15 mouse cellular contexts compared by ENCODE assay signal in genomic region chr5:92817122-92817822, GRCm38 (mm10).
DNase-seq lines count a peak whose midpoint lies in the region; ATAC-seq and TF ChIP-seq lines count a peak whose summit lies in the region.
"Had no signal": no experiment of that assay in that cellular context is flagged by ENCODE, and none has a peak within 500 bp of the region (broad histone marks: within the 10 kb centered on the region; RNA-seq: fewer than 3 reads in every experiment).

No protein-coding gene starts in this region.

- H3K4me3 ChIP-seq in forebrain, embryonic 14.5 days (ENCODE audit: low read depth, low read length): no peak overlapping the region
- H3K4me3 ChIP-seq in forebrain, embryonic 12.5 days (replicated peaks): no peak overlapping the region
- no peak overlapping the region for H3K4me3 ChIP-seq in midbrain, postnatal 0 days (ENCODE audit: low read depth, low read length)
- no peak overlapping the region for H3K4me3 ChIP-seq in midbrain, embryonic 14.5 days (replicated peaks; ENCODE audit: low read depth, low read length)
- H3K4me3 ChIP-seq: liver, embryonic 13.5 days; midbrain, embryonic 13.5 days had no signal

- no peak overlapping the region for H3K4me2 ChIP-seq in forebrain, embryonic 14.5 days (ENCODE audit: low read length)
- H3K4me2 ChIP-seq in forebrain, embryonic 12.5 days: no peak overlapping the region
- no peak overlapping the region for H3K4me2 ChIP-seq in midbrain, postnatal 0 days (ENCODE audit: low read depth, low read length, poor library complexity, severe bottlenecking)
- H3K4me2 ChIP-seq in midbrain, embryonic 14.5 days (ENCODE audit: low read length): no peak overlapping the region
- H3K4me2 ChIP-seq: liver, embryonic 13.5 days; midbrain, embryonic 13.5 days had no signal

- no peak overlapping the region for H3K9ac ChIP-seq in forebrain, embryonic 14.5 days (ENCODE audit: low read length)
- no peak overlapping the region for H3K9ac ChIP-seq in forebrain, embryonic 12.5 days
- H3K9ac ChIP-seq in midbrain, postnatal 0 days (replicated peaks; ENCODE audit: low read length, poor library complexity, severe bottlenecking): no peak overlapping the region
- H3K9ac ChIP-seq in midbrain, embryonic 14.5 days (replicated peaks; ENCODE audit: low read length): no peak overlapping the region
- H3K9ac ChIP-seq: liver, embryonic 13.5 days; midbrain, embryonic 13.5 days had no signal

- H3K9me3 ChIP-seq in forebrain, embryonic 14.5 days (replicated peaks; ENCODE audit: control insufficient read depth, low read length): no peaks in the 10 kb centered on the region
- no peaks in the 10 kb centered on the region for H3K9me3 ChIP-seq in forebrain, embryonic 12.5 days
- no peaks in the 10 kb centered on the region for H3K9me3 ChIP-seq in midbrain, postnatal 0 days (ENCODE audit: low read length)
- H3K9me3 ChIP-seq in midbrain, embryonic 14.5 days (ENCODE audit: control insufficient read depth, low read length): no peaks in the 10 kb centered on the region
- H3K9me3 ChIP-seq: liver, embryonic 13.5 days; midbrain, embryonic 13.5 days had no signal

- TF ChIP-seq CTCF in midbrain, postnatal 0 days (IDR thresholded peaks at IDR 0.05): no peak

- no peaks in the 10 kb centered on the region for H3K4me1 ChIP-seq in forebrain, embryonic 14.5 days (ENCODE audit: control insufficient read depth, insufficient read depth, low read length)
- H3K4me1 ChIP-seq in forebrain, embryonic 12.5 days: peaks cover 12% of the 10 kb centered on the region
- H3K4me1 ChIP-seq in midbrain, postnatal 0 days (ENCODE audit: insufficient read depth, low read length): no peaks in the 10 kb centered on the region
- H3K4me1 ChIP-seq in midbrain, embryonic 14.5 days (ENCODE audit: control insufficient read depth, insufficient read depth, low read length): no peaks in the 10 kb centered on the region
- H3K4me1 ChIP-seq: liver, embryonic 13.5 days had no signal

- no peaks in the 10 kb centered on the region for H3K36me3 ChIP-seq in forebrain, embryonic 14.5 days (ENCODE audit: control insufficient read depth, insufficient read depth, low read length)
- H3K36me3 ChIP-seq in forebrain, embryonic 12.5 days (replicated peaks): no peaks in the 10 kb centered on the region
- H3K36me3 ChIP-seq in midbrain, postnatal 0 days (ENCODE audit: insufficient read depth, low read length): no peaks in the 10 kb centered on the region
- no peaks in the 10 kb centered on the region for H3K36me3 ChIP-seq in midbrain, embryonic 14.5 days (ENCODE audit: control insufficient read depth, insufficient read depth, low read length)
- H3K36me3 ChIP-seq: liver, embryonic 13.5 days; midbrain, embryonic 13.5 days had no signal

- no peaks in the 10 kb centered on the region for H3K27me3 ChIP-seq in forebrain, embryonic 14.5 days (replicated peaks; ENCODE audit: control insufficient read depth, insufficient read depth, low read length)
- no peaks in the 10 kb centered on the region for H3K27me3 ChIP-seq in forebrain, embryonic 12.5 days
- no peaks in the 10 kb centered on the region for H3K27me3 ChIP-seq in midbrain, postnatal 0 days (ENCODE audit: insufficient read depth, low read length)
- no peaks in the 10 kb centered on the region for H3K27me3 ChIP-seq in midbrain, embryonic 14.5 days (ENCODE audit: control insufficient read depth, insufficient read depth, low read length)
- H3K27me3 ChIP-seq: liver, embryonic 13.5 days; midbrain, embryonic 13.5 days had no signal

- 76% methylated on average over 11 of the region's 11 CpGs for whole genome bisulfite sequencing in forebrain, embryonic 14.5 days
- 82% methylated on average over 11 of the region's 11 CpGs for WGBS in forebrain, embryonic 12.5 days
- 74% methylated on average over 11 of the region's 11 CpGs for WGBS in midbrain, postnatal 0 days
- WGBS in midbrain, embryonic 14.5 days: 79% methylated on average over 11 of the region's 11 CpGs

- DNase-seq in forebrain, embryonic 14.5 days (ENCODE audit: low spot score): peak; percentile 36
- peak; percentile 37 for DNase-seq in midbrain, postnatal 0 days (ENCODE audit: low spot score)
- no peak for DNase-seq in midbrain, embryonic 14.5 days
- DNase-seq in lung, postnatal 14 days: peak; percentile 17
- no peak for DNase-seq in urinary bladder, postnatal 36 days (ENCODE audit: low spot score in 2 of 2)
- no peak for DNase-seq in thymus, postnatal 36 days
- no peak for DNase-seq in ovary, postnatal 36 days (ENCODE audit: low spot score)
- DNase-seq: adrenal gland, postnatal 36 days; cerebellum, adult 2 months; gastrocnemius, postnatal 25 days; kidney, adult 11 months; liver, embryonic 13.5 days; right cerebral cortex, postnatal 4 days had no signal

- no peak; the same call in 1 of the 2 replicates for ATAC-seq in forebrain, embryonic 14.5 days
- ATAC-seq in forebrain, embryonic 12.5 days (ENCODE audit: low FRiP score): no peak
- ATAC-seq in midbrain, postnatal 0 days (ENCODE audit: low FRiP score): no peak; the same call in 1 of the 2 replicates
- ATAC-seq in midbrain, embryonic 14.5 days (ENCODE audit: low FRiP score, low TSS enrichment): no peak
- ATAC-seq: midbrain, embryonic 13.5 days had no signal

- no peak overlapping the region for H3K27ac ChIP-seq in forebrain, embryonic 14.5 days (ENCODE audit: low read depth, low read length)
- H3K27ac ChIP-seq in forebrain, embryonic 12.5 days: no peak overlapping the region
- no peak overlapping the region for H3K27ac ChIP-seq in midbrain, postnatal 0 days (ENCODE audit: low read depth, low read length)
- H3K27ac ChIP-seq in midbrain, embryonic 14.5 days (replicated peaks; ENCODE audit: low read depth, low read length): no peak overlapping the region
- H3K27ac ChIP-seq: liver, embryonic 13.5 days; midbrain, embryonic 13.5 days had no signal

Comparison
In these comparisons a context has a peak if more than half of its experiments do, and no peak if none do; other contexts are left out.
1. DNase-seq: peak in forebrain, embryonic 14.5 days (single experiment), midbrain, postnatal 0 days (single experiment) and lung, postnatal 14 days (single experiment); none in midbrain, embryonic 14.5 days (single experiment), urinary bladder, postnatal 36 days (0 of 2), thymus, postnatal 36 days (0 of 2) and ovary, postnatal 36 days (single experiment).